Mouse (Mus musculus) testis, adult 2 months (tissue): ENCODE measurements around the gene Ddrgk1. TPM values are rescaled to one million over a fixed set of nuclear protein-coding genes. Genes with fewer than 3 reads are reported as not detected.

Experiments
- H3K27ac ChIP-seq: fragments of 200-500 bp; 2 replicates; pipeline ENCODE4 v1.5.1; 2012; ENCODE audit warnings: low read depth, low read length; ENCODE audit not compliant: control insufficient read depth, insufficient read depth
- H3K27me3 ChIP-seq: fragments of 200-500 bp; 2 replicates; pipeline ENCODE4 v1.6.1; 2012; ENCODE audit warnings: mild to moderate bottlenecking, low read length, moderate library complexity; ENCODE audit not compliant: control insufficient read depth, insufficient read depth
- H3K36me3 ChIP-seq: fragments of 200-500 bp; 2 replicates; pipeline ENCODE4 v1.6.1; 2012; ENCODE audit warnings: mild to moderate bottlenecking, low read length; ENCODE audit not compliant: control insufficient read depth, insufficient read depth
- H3K4me1 ChIP-seq: fragments of 200-500 bp; 2 replicates; pipeline ENCODE4 v1.6.1; 2012; ENCODE audit warnings: low read length; ENCODE audit not compliant: control insufficient read depth, insufficient read depth
- H3K4me3 ChIP-seq: fragments of 200-500 bp; 2 replicates; pipeline ENCODE4 v1.5.1; 2012; ENCODE audit warnings: low read depth, mild to moderate bottlenecking, low read length, moderate library complexity, mixed read lengths; ENCODE audit not compliant: control insufficient read depth
- CTCF ChIP-seq: fragments of 200-500 bp; IDR thresholded peaks from 2 replicates; pipeline ENCODE4 v1.5.1; 2012; ENCODE audit warnings: low read depth, mild to moderate bottlenecking, inconsistent platforms, low read length, moderate library complexity; ENCODE audit not compliant: control insufficient read depth, insufficient read depth, insufficient replicate concordance
- POLR2A ChIP-seq: fragments of 200-500 bp; IDR thresholded peaks from 2 replicates; pipeline ENCODE4 v1.6.1; 2012; ENCODE audit warnings: low read depth, mild to moderate bottlenecking, inconsistent platforms, low read length, moderate library complexity; ENCODE audit not compliant: control insufficient read depth
- polyA plus RNA-seq: library from polyadenylated mRNA; depleted of rRNA; stranded (reverse); fragments of >200 nt; gene quantifications from 2 replicates; pipeline ENCODE4 v1.2.3, GENCODE M21; 2012

Gene Ddrgk1
- polyA plus RNA-seq, 1 experiment: 31.0 TPM

DNA sequence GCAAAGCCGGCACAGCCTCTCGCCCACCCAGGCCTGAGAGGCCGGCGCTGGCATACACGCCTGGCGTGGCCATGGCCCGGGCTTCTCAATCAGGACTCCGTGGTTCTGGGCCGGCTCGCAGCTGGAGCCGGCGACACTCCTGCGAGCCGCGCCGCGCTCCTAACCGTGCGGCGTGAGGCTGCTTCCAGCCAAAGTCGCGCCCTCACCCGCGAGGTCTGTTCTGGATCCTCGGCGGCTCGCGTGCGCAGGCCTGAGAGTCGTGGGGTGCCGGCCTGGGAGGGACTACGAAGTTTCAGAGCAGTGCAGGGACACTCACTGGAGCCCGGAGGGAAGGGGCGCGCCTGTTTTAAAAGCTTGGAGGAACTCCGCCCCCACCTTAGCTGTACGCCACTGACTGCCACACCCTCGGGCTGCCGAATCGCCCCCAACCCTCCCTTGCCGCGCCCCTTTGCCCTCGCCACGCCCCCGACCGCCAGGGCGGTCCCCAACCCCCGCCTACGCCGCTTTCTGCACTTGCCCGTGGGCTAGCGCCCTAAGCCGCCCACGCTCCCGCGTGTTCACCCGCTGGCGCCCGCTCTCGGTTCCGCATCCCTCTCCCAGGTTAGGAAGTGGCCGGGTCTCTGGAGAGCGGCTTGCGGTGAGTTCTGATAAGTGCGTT, 32.8 kb upstream of the Ddrgk1 start, which contains the start of gene Slc4a11:
Gene Slc4a11, minus strand, starts transcription at position 367 of the 658 bp plus-strand sequence.
- H3K27me3 ChIP-seq: no peaks in the 10 kb centered on the region
- H3K27ac ChIP-seq: no peak within 1 kb of the TSS
- TF ChIP-seq CTCF (no peak), POLR2A (no peak)
- no peaks in the 10 kb centered on the region for H3K36me3 ChIP-seq
- peaks cover 16% of the 10 kb centered on the region for H3K4me1 ChIP-seq
- peak within 1 kb of the TSS; percentile 73 for H3K4me3 ChIP-seq

DNA sequence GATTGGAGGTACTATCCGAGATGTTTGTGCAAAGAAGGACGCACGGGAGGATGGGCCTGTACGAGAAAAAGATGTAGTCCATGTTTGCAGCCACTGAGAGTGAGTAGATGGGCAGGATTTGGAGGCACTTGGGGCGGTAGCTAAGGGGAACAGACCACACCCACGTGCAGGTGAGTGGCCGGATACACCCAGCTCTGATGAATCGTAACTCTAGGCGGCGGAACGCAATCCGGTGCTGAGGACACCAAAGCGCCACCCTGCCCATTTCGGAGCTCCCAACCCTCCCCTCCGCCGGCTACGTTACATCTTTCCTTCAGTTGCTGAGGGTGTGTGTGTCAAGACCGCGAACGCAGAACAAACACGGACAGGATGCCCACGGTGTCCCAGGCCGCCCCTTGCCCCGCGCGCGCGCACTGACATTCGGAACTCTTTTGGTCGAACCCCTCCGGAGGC, 32.3 kb upstream of the Ddrgk1 start:
- Histone ChIP-seq H3K27ac (no peak overlapping the region), H3K27me3 (no peaks in the 10 kb centered on the region), H3K4me1 (peaks cover 16% of the 10 kb centered on the region), H3K36me3 (no peaks in the 10 kb centered on the region), H3K4me3 (peak overlapping the region; percentile 73)
- TF ChIP-seq CTCF (no peak), POLR2A (no peak)

DNA sequence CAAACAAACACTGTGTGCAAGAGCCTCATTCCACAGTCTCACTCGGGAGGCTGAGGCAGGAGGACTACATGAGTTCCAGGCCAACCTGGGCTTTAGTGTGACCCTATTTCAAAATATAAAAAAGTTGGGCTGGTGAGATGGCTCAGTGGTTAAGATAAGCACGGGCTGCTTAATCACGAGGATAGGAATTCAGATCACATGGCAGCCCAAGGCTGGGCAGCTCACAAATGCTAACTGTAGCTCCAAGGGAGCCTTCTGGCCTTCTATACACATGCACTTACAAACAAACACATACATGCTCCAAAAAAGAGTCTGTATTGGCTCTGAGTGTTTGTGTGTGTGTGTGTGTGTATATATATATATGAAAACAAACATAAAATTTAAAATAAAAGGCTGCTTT, 29.1 kb upstream of the Ddrgk1 start:
- TF ChIP-seq CTCF (no peak), POLR2A (no peak)
- H3K4me1 ChIP-seq: peaks cover 16% of the 10 kb centered on the region
- H3K4me3 ChIP-seq: no peak overlapping the region
- H3K27me3 ChIP-seq: no peaks in the 10 kb centered on the region
- H3K36me3 ChIP-seq: no peaks in the 10 kb centered on the region
- no peak overlapping the region for H3K27ac ChIP-seq

DNA sequence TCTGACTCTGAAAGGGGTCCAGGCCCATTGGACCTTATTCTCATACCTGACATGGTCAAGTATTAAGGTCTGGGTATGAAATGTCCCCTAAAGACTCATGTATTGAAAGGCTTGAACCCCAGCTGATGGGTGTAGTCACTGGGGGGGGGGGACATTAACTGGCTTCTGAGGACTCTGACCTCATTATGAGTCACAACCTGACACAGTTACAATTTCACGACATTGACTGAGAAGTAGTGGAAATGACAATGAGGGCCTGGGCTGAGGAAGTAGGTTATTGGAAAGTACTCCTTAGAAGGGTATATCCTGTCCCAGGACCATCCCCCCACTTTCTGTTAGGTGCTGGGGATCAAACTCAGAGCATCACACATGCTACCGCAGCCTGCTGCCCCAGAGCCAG, 24.6 kb upstream of the Ddrgk1 start:
- H3K27me3 ChIP-seq: no peaks in the 10 kb centered on the region
- H3K4me3 ChIP-seq: no peak overlapping the region
- H3K36me3 ChIP-seq: no peaks in the 10 kb centered on the region; the same call in 1 of the 2 replicates
- TF ChIP-seq POLR2A (no peak), CTCF (no peak)
- H3K4me1 ChIP-seq: no peaks in the 10 kb centered on the region
- no peak overlapping the region for H3K27ac ChIP-seq

DNA sequence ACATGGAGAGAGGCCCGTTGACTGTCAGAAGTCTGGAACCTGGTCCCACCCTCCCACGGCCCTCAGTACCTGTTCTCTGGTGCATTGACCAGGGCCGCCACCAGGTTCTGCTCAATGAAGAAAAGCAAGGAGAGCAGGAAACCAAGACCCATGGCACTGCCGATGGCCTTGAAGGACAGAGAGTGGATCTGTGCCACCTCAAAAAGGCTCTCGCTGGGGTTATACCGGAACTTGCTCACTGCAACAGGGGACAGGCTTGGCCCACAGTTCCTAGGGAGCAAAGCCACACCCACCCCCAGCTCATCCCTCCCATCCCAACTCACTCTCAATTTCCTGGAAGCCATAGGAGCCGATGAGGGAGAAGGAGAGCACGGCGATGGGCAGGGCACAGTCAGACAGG, 21.0 kb upstream of the Ddrgk1 start:
- Histone ChIP-seq H3K4me1 (no peaks in the 10 kb centered on the region), H3K4me3 (no peak overlapping the region), H3K27ac (no peak overlapping the region), H3K36me3 (peaks cover 1% of the 10 kb centered on the region; the same call in 1 of the 2 replicates), H3K27me3 (no peaks in the 10 kb centered on the region)
- TF ChIP-seq CTCF (no peak), POLR2A (no peak)

DNA sequence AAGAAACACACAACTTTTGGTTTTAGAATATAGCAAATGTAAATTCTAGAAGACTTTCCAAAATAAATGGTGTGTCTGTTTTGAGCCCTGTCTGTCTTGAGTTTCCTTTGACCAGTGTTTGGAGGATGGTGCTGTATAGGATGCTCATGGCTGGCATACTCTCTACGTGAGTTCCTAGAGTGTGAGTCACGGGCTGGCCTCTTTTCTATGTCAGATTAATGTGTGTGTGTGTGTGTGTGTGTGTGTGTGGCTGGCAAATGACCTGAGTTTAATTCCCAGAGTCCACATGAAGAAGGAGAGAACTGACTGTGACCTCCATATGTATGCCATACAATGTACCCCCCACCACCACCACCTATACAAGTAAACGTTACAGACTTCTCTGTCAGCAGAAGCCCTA, 17.1 kb upstream of the Ddrgk1 start:
- TF ChIP-seq POLR2A (no peak), CTCF (no peak)
- H3K36me3 ChIP-seq: peaks cover 7% of the 10 kb centered on the region
- H3K4me3 ChIP-seq: no peak overlapping the region

DNA sequence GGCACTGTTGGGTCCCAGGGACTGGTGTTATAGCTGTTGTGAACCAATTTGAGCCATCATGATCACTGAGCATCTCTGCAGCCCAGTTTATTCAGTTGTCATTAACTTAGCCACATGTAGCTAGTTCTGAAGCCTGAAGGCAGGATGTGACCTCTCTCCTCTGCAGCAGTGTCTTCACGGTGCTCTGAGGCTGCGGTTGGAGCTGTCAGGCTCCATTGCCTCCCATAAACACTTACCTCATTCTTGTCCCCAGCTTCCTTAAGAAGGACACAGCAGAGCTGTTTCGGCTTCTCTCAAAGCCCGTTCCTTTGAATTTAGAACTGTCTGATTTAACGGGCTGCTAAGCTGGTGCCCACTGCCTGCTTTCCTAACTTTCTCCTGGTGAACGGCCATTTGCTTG, 15.4 kb upstream of the Ddrgk1 start:
- H3K4me1 ChIP-seq: 0 out of 2 replicates have a peak, but pooled peaks cover 2% of the 10 kb centered on the region
- peaks cover 9% of the 10 kb centered on the region for H3K36me3 ChIP-seq
- TF ChIP-seq POLR2A (no peak), CTCF (no peak)
- no peak overlapping the region for H3K27ac ChIP-seq
- H3K27me3 ChIP-seq: no peaks in the 10 kb centered on the region
- no peak overlapping the region for H3K4me3 ChIP-seq

More for the DNA sequence above, 17.1 kb upstream of the Ddrgk1 start:
- Histone ChIP-seq H3K4me1 (no peaks in the 10 kb centered on the region), H3K27ac (no peak overlapping the region), H3K27me3 (no peaks in the 10 kb centered on the region)
